Mouse (Mus musculus) MEL (cell line): Measurements from ENCODE around the gene Eif2b1.

Experiments
- CHD1 ChIP-seq: IDR thresholded peaks from 2 replicates; pipeline ENCODE4 v1.6.1; 2012; ENCODE audit warnings: low read depth, mild to moderate bottlenecking, inconsistent platforms, low read length, improper control_type of control experiment
- MAZ ChIP-seq: IDR thresholded peaks from 2 replicates; pipeline ENCODE4 v1.6.1; 2012; ENCODE audit warnings: low read depth, mild to moderate bottlenecking, inconsistent platforms, low read length, improper control_type of control experiment
- NELFE ChIP-seq: IDR thresholded peaks from 2 replicates; pipeline ENCODE4 v1.6.1; 2011; ENCODE audit warnings: low read depth, low read length, improper control_type of control experiment
- POLR2A ChIP-seq, 2 experiments: IDR thresholded peaks; 2 replicates each; pipeline ENCODE4 v1.6.1; 2011 to 2012; ENCODE audit warnings: low read length in 2 of 2, mild to moderate bottlenecking in 2 of 2, control low read depth in 1 of 2, improper control_type of control experiment in 1 of 2, low read depth in 1 of 2, moderate library complexity in 1 of 2; ENCODE audit not compliant: control insufficient read depth in 1 of 2, insufficient read depth in 1 of 2, poor library complexity in 1 of 2
- POLR2AphosphoS2 ChIP-seq: IDR thresholded peaks from 2 replicates; pipeline ENCODE4 v1.6.1; 2011; ENCODE audit warnings: low read length, improper control_type of control experiment
- ZMIZ1 ChIP-seq: IDR thresholded peaks from 2 replicates; pipeline ENCODE4 v1.6.1; 2012; ENCODE audit warnings: low read depth, mild to moderate bottlenecking, inconsistent platforms, low read length, improper control_type of control experiment, moderate library complexity

- no peak for TF ChIP-seq ZMIZ1
- TF ChIP-seq POLR2AphosphoS2: no peak
- no peak for TF ChIP-seq MAZ
- TF ChIP-seq CHD1: no peak
- TF ChIP-seq POLR2A (IDR thresholded peaks at IDR 0.05; ENCODE audit: control insufficient read depth in 1 of 2, insufficient read depth in 1 of 2, low read depth in 1 of 2, low read length in 2 of 2, poor library complexity in 1 of 2): no peak
- no peak for TF ChIP-seq NELFE
Observed at GRCm38 (mm10) chr5:124598224-124599174, 19.6 kb upstream of the Eif2b1 start.
